ENCODE assay signal across 19 mouse cellular contexts in the genomic region with DNA sequence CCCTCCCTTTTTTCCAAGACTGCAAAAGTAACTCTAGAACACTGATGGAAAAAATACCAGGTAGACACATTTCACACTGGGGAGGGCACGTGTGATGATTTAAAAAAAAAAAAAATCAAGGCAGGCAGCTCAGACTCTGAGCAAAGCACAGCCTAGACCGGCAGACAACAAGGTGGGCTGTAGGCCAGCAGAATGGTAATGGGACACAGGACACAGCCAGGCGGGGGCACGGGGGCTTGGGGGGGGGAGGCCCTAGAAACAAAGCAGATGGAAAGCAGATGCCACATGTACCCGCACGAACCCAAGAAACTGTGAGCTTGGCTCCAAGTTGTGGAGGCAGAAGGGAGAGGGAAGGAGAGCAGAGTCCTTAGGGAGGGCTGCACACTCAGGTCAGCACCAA. TPM values are rescaled to one million over a fixed set of nuclear protein-coding genes. Genes with fewer than 3 reads are reported as not detected.
A peak's percentile ranks its signal among the peaks of the same experiment; 100 is the strongest.
DNase-seq lines count a peak whose midpoint lies in the region; ATAC-seq and TF ChIP-seq lines count a peak whose summit lies in the region.
"Had no signal": no experiment of that assay in that cellular context is flagged by ENCODE, and none has a peak within 500 bp of the region (broad histone marks: within the 10 kb centered on the region; RNA-seq: fewer than 3 reads in every experiment).

No protein-coding gene starts in this region.

- H3K27ac ChIP-seq in forebrain, postnatal 0 days (ENCODE audit: low read depth, low read length), result no peak overlapping the region
- H3K27ac ChIP-seq in forebrain, embryonic 11.5 days (ENCODE audit: low read depth, low read length), result no peak overlapping the region
- peak overlapping the region; percentile 86 for H3K27ac ChIP-seq in heart, postnatal 0 days (ENCODE audit: low read depth)
- no peak overlapping the region for H3K27ac ChIP-seq in neural tube, embryonic 14.5 days (ENCODE audit: low read depth, low read length)
- H3K27ac ChIP-seq: liver, embryonic 13.5 days had no signal

- no peaks in the 10 kb centered on the region for H3K9me3 ChIP-seq in forebrain, postnatal 0 days (ENCODE audit: low read length)
- no peaks in the 10 kb centered on the region for H3K9me3 ChIP-seq in forebrain, embryonic 11.5 days (ENCODE audit: control insufficient read depth, low read length)
- no peaks in the 10 kb centered on the region for H3K9me3 ChIP-seq in heart, postnatal 0 days (replicated peaks; ENCODE audit: control insufficient read depth, low read length)
- no peaks in the 10 kb centered on the region for H3K9me3 ChIP-seq in neural tube, embryonic 14.5 days (ENCODE audit: control insufficient read depth, low read length)
- H3K9me3 ChIP-seq: liver, embryonic 13.5 days had no signal

- WGBS in forebrain, postnatal 0 days, result 47% methylated on average over 6 of the region's 6 CpGs
- whole genome bisulfite sequencing in forebrain, embryonic 11.5 days, result 78% methylated on average over 6 of the region's 6 CpGs
- WGBS in heart, postnatal 0 days, result 46% methylated on average over 6 of the region's 6 CpGs
- 67% methylated on average over 6 of the region's 6 CpGs for WGBS in neural tube, embryonic 14.5 days

- H3K9ac ChIP-seq in forebrain, postnatal 0 days, result no peak overlapping the region
- no peak overlapping the region for H3K9ac ChIP-seq in forebrain, embryonic 11.5 days (ENCODE audit: low read length)
- no peak overlapping the region for H3K9ac ChIP-seq in heart, postnatal 0 days (replicated peaks; ENCODE audit: low read depth, low read length)
- no peak overlapping the region for H3K9ac ChIP-seq in neural tube, embryonic 14.5 days (replicated peaks; ENCODE audit: low read depth, low read length)
- H3K9ac ChIP-seq: liver, embryonic 13.5 days had no signal

- peak; percentile 16; the same call in 1 of the 2 replicates for ATAC-seq in forebrain, postnatal 0 days
- ATAC-seq in forebrain, embryonic 11.5 days (replicated peaks; ENCODE audit: low FRiP score), result no peak
- ATAC-seq in heart, postnatal 0 days (ENCODE audit: insufficient read depth, low read depth), result no peak
- 0 out of 2 replicates have a peak, but pooled peaks have one; percentile 17 for ATAC-seq in neural tube, embryonic 14.5 days (ENCODE audit: low read depth)
- ATAC-seq: forebrain, embryonic 16.5 days; Patski had no signal

- H3K27me3 ChIP-seq in forebrain, postnatal 0 days (ENCODE audit: insufficient read depth, low read length), result no peaks in the 10 kb centered on the region
- no peaks in the 10 kb centered on the region for H3K27me3 ChIP-seq in forebrain, embryonic 11.5 days (ENCODE audit: control insufficient read depth, insufficient read depth, low read length)
- no peaks in the 10 kb centered on the region for H3K27me3 ChIP-seq in heart, postnatal 0 days (ENCODE audit: control insufficient read depth, insufficient read depth, low read length)
- H3K27me3 ChIP-seq in neural tube, embryonic 14.5 days (ENCODE audit: control insufficient read depth, insufficient read depth, low read length), result no peaks in the 10 kb centered on the region
- H3K27me3 ChIP-seq: liver, embryonic 13.5 days; Patski had no signal

- no peak for TF ChIP-seq CTCF in forebrain, postnatal 0 days (IDR thresholded peaks at IDR 0.05; ENCODE audit: low read depth)
- TF ChIP-seq CTCF in heart, postnatal 0 days (IDR thresholded peaks at IDR 0.05; ENCODE audit: low read depth), result no peak

- H3K4me3 ChIP-seq in forebrain, postnatal 0 days (ENCODE audit: low read depth, low read length), result no peak overlapping the region
- no peak overlapping the region for H3K4me3 ChIP-seq in forebrain, embryonic 11.5 days (ENCODE audit: low read depth, low read length)
- H3K4me3 ChIP-seq in heart, postnatal 0 days (ENCODE audit: low read depth, low read length), result no peak overlapping the region
- H3K4me3 ChIP-seq in neural tube, embryonic 14.5 days (ENCODE audit: low read depth, low read length), result no peak overlapping the region
- H3K4me3 ChIP-seq: liver, embryonic 13.5 days had no signal

- no peaks in the 10 kb centered on the region; the same call in 1 of the 2 replicates for H3K4me1 ChIP-seq in forebrain, postnatal 0 days (ENCODE audit: insufficient read depth)
- peaks cover 5% of the 10 kb centered on the region for H3K4me1 ChIP-seq in forebrain, embryonic 11.5 days (replicated peaks; ENCODE audit: control insufficient read depth, insufficient read depth, low read length)
- H3K4me1 ChIP-seq in heart, postnatal 0 days (ENCODE audit: control insufficient read depth, insufficient read depth), result peaks cover 81% of the 10 kb centered on the region
- no peaks in the 10 kb centered on the region for H3K4me1 ChIP-seq in neural tube, embryonic 14.5 days (ENCODE audit: control insufficient read depth, insufficient read depth, low read length)
- H3K4me1 ChIP-seq: liver, embryonic 13.5 days had no signal

- no peak for DNase-seq in forebrain, postnatal 0 days
- DNase-seq in forebrain, embryonic 11.5 days (ENCODE audit: low spot score), result no peak
- DNase-seq in heart, postnatal 0 days (ENCODE audit: low spot score), result no peak
- DNase-seq in heart, adult 18-20 months, result no peak
- DNase-seq in neural tube, embryonic 10.5 days (ENCODE audit: extremely low spot score, low spot score), result no peak
- DNase-seq in T-cell, adult 2 months (ENCODE audit: low spot score), result no peak
- DNase-seq in spleen, postnatal 4 days (ENCODE audit: low spot score in 2 of 2), result no peak
- DNase-seq: cerebellum, postnatal 25 days; kidney, adult 2 months; kidney, postnatal 4 days; liver, embryonic 13.5 days; lung, postnatal 10 days; right cerebral cortex, postnatal 25 days; thymus, postnatal 4 days had no signal

- TF ChIP-seq EP300 in heart, postnatal 0 days (IDR thresholded peaks at IDR 0.05; ENCODE audit: low read depth), result no peak

- H3K36me3 ChIP-seq in forebrain, postnatal 0 days (ENCODE audit: insufficient read depth), result no peaks in the 10 kb centered on the region
- H3K36me3 ChIP-seq in forebrain, embryonic 11.5 days (ENCODE audit: control insufficient read depth, insufficient read depth, low read length), result no peaks in the 10 kb centered on the region
- peaks cover 1% of the 10 kb centered on the region; the same call in 1 of the 2 replicates for H3K36me3 ChIP-seq in heart, postnatal 0 days (replicated peaks; ENCODE audit: control insufficient read depth, insufficient read depth, low read length)
- no peaks in the 10 kb centered on the region for H3K36me3 ChIP-seq in neural tube, embryonic 14.5 days (ENCODE audit: control insufficient read depth, insufficient read depth, low read length)
- H3K36me3 ChIP-seq: liver, embryonic 13.5 days had no signal

- no peak overlapping the region for H3K4me2 ChIP-seq in forebrain, postnatal 0 days (ENCODE audit: low read depth)
- H3K4me2 ChIP-seq in forebrain, embryonic 11.5 days (ENCODE audit: low read depth, low read length, severe bottlenecking), result no peak overlapping the region
- no peak overlapping the region for H3K4me2 ChIP-seq in heart, postnatal 0 days (ENCODE audit: low read depth, low read length)
- H3K4me2 ChIP-seq in neural tube, embryonic 14.5 days (ENCODE audit: low read depth, low read length), result no peak overlapping the region
- H3K4me2 ChIP-seq: liver, embryonic 13.5 days; midbrain, embryonic 11.5 days had no signal

RNA-seq across cellular contexts. Expression of a gene that starts 11.9 kb away (rescaled TPM):
- 29.1 and 29.6 TPM in 2 replicates for total RNA-seq in forebrain, postnatal 0 days (2014; rRNA removed)
- 8.3 and 10.7 TPM in 2 replicates for polyA plus RNA-seq in forebrain, postnatal 0 days (2015; fragmentation: Nextera tagmentation; extraction: Ambion mirVana)
- polyA plus RNA-seq in forebrain, embryonic 11.5 days (2014; fragmentation: Nextera tagmentation; extraction: Ambion mirVana), result 6.0 and 6.4 TPM in 2 replicates
- 116 and 128 TPM in 2 replicates for total RNA-seq in heart, postnatal 0 days (2014; rRNA removed; ENCODE audit: low replicate concordance)
- 7.6 and 12.2 TPM in 2 replicates for polyA plus RNA-seq in heart, postnatal 0 days (2015; fragmentation: Nextera tagmentation; extraction: Ambion mirVana)
- total RNA-seq in heart, adult 18-20 months (2021), result 10 to 100 TPM; 28.7 to 33.5 TPM
- 28.4 and 30.0 TPM in 2 replicates for polyA plus RNA-seq in neural tube, embryonic 14.5 days (2014; fragmentation: Nextera tagmentation; extraction: Ambion mirVana)
- total RNA-seq: hematopoietic stem cell, adult 5-6 weeks had no signal

Comparison
In these comparisons a context has a peak if more than half of its experiments do, and no peak if none do; other contexts are left out.
1. ATAC-seq: peak in forebrain, postnatal 0 days (single experiment) and neural tube, embryonic 14.5 days (single experiment); none in forebrain, embryonic 11.5 days (single experiment) and heart, postnatal 0 days (single experiment).